Mouse (Mus musculus): ENCODE measurements around the gene Gm28044. TPM values are rescaled to one million over a fixed set of nuclear protein-coding genes. Genes with fewer than 3 reads are reported as not detected.
A peak's percentile ranks its signal among the peaks of the same experiment; 100 is the strongest.

The Gm28044 gene
- total and polyA plus RNA-seq, 3 experiments = 1.1 to 3.6 TPM; not detected in 1

- TF ChIP-seq USF2 (IDR thresholded peaks at IDR 0.05; ENCODE audit: borderline replicate concordance in 1 of 2, insufficient read depth in 1 of 2, low read depth in 1 of 2, low read length in 2 of 2) (no peak), MYB (IDR thresholded peaks at IDR 0.05; ENCODE audit: low read depth, low read length) (no peak), TBP (IDR thresholded peaks at IDR 0.05; ENCODE audit: low read depth, low read length) (peak; percentile 62; the same call in 1 of the 2 replicates), SMC3 (IDR thresholded peaks at IDR 0.05; ENCODE audit: low read depth, low read length) (no peak), MAZ (IDR thresholded peaks at IDR 0.05; ENCODE audit: low read depth, low read length) (no peak), EP300 (IDR thresholded peaks at IDR 0.05; ENCODE audit: low read depth in 1 of 2, low read length in 2 of 2) (no peak), MAX (IDR thresholded peaks at IDR 0.05; ENCODE audit: low read length) (peak; percentile 29; the same call in 1 of the 2 replicates), RCOR1 (IDR thresholded peaks at IDR 0.05; ENCODE audit: low read depth, low read length) (no peak), RAD21 (IDR thresholded peaks at IDR 0.05; ENCODE audit: low read depth, low read length) (no peak; the same call in 1 of the 2 replicates), ETS1 (IDR thresholded peaks at IDR 0.05; ENCODE audit: low read depth, low read length) (peak; percentile 44; the same call in 1 of the 2 replicates), GABPA (IDR thresholded peaks at IDR 0.05; ENCODE audit: low read depth, low read length) (no peak), JUND (IDR thresholded peaks at IDR 0.05; ENCODE audit: low read depth, low read length) (no peak)
Observed at GRCm38 (mm10) chr13:67332019-67332724, 28.2 kb downstream of the Gm28044 start, which contains the start of gene Zfp595 (continued).

DNA sequence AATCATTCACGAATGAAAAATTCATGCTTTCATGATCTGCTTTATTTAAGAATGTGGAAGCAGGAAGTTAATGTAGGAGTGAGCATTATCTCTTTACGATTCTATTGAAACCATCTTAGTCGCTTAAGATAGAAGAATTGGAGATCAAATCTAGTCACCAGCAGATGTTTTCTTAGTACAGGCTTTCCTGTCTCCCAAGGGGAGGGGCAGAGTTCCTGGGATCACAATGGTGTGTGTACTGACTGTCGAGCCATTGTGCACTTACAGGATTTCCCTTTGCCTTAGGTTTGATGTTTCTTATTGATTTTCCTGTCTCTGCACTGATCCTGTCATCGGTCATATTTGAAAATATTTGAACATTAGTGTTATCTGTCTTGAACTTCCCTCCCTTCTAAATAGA lies 53.6 kb downstream of the Gm28044 start:
- Histone ChIP-seq H3K9me3 (replicated peaks; ENCODE audit: insufficient read depth, low read length) (no peaks in the 10 kb centered on the region), H3K27ac (ENCODE audit: control insufficient read depth, low read depth, low read length) (peak overlapping the region; percentile 48), H3K4me1 (ENCODE audit: control insufficient read depth in 1 of 2, insufficient read depth in 2 of 2, low read length in 2 of 2) (no peaks in the 10 kb centered on the region), H3K9ac (ENCODE audit: control insufficient read depth, low read depth, low read length, poor library complexity, severe bottlenecking) (peak overlapping the region; percentile 62), H3K79me2 (ENCODE audit: control insufficient read depth, insufficient read depth, low read length, poor library complexity) (no peaks in the 10 kb centered on the region), H3K4me3 (ENCODE audit: control insufficient read depth in 1 of 2, insufficient read depth in 1 of 2, low read depth in 2 of 2, low read length in 2 of 2) (peak overlapping the region; percentile 14 to 80), H3K36me3 (ENCODE audit: control insufficient read depth in 1 of 2, insufficient read depth in 2 of 2, low read length in 2 of 2) (peaks cover 0 to 2% of the 10 kb centered on the region in 2 experiments; a peak in 1 of 4 replicates), H3K27me3 (ENCODE audit: control insufficient read depth in 1 of 2, insufficient read depth in 2 of 2, low read length in 2 of 2) (no peaks in the 10 kb centered on the region)
- no peak for DNase-seq (ENCODE audit: low read depth, low spot score)
- TF ChIP-seq TCF12 (IDR thresholded peaks at IDR 0.05; ENCODE audit: low read depth, low read length) (no peak), NRF1 (IDR thresholded peaks at IDR 0.05; ENCODE audit: insufficient read depth, low read depth, low read length, poor library complexity, severe bottlenecking) (0 out of 2 replicates have a peak, but pooled peaks have one; percentile 1), POLR2AphosphoS2 (IDR thresholded peaks at IDR 0.05; ENCODE audit: low read length) (peak; percentile 5; the same call in 1 of the 2 replicates), CHD1 (IDR thresholded peaks at IDR 0.05; ENCODE audit: low read depth, low read length) (no peak)

Data from MEL (cell line).